Mouse (Mus musculus) testis, adult 2 months (tissue): ENCODE results near the gene Mtg2.

Source experiments
- CTCF ChIP-seq: fragments of 200-500 bp; IDR thresholded peaks from 2 replicates; pipeline ENCODE4 v1.5.1; 2012; ENCODE audit warnings: low read depth, mild to moderate bottlenecking, inconsistent platforms, low read length, moderate library complexity; ENCODE audit not compliant: control insufficient read depth, insufficient read depth, insufficient replicate concordance
- POLR2A ChIP-seq: fragments of 200-500 bp; IDR thresholded peaks from 2 replicates; pipeline ENCODE4 v1.6.1; 2012; ENCODE audit warnings: low read depth, mild to moderate bottlenecking, inconsistent platforms, low read length, moderate library complexity; ENCODE audit not compliant: control insufficient read depth

DNA sequence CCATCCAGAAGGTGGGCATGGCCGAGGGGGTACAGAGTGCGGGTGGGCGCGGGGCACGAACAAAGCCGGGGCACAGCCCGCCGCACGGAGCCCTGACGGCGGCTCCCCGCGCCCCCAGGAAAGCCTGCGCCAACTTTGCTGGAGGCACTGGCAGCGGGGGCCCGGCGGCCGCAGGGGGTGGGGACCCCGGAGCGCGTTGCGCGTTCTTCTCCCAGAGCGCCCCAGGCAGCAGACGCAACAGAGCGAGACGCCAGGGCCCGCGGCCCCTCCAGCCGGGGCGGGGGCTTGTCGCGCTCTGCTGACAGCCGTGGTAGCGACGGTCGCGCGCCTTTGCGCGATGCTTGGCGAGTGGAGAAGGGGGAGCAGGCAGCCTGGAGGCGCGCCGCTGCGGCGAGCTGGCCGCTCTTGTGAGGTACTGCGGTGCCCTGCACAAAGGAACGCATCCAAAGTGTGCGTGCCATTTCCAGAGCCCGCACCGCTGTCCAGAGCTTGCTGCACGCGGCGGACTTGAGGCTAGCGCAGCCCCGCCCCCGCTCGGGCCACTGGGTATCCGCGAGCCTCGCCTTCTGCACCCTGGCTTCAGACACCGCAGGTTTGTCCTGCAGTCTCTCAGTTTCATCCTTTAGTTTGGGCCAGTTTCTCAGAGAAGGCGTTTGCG lies 27.4 kb upstream of the Mtg2 start:
- TF ChIP-seq CTCF (no peak), POLR2A (no peak; the same call in 1 of the 2 replicates)
